Mouse (Mus musculus) liver, adult 2 months (tissue): Measurements from ENCODE around the gene Map3k7cl.

Source experiments
- CTCF ChIP-seq: fragments of 200-500 bp; IDR thresholded peaks from 2 replicates; pipeline ENCODE4 v1.5.1; 2011; ENCODE audit warnings: low read depth, low read length, control low read depth
- POLR2A ChIP-seq: fragments of 200-500 bp; IDR thresholded peaks from 2 replicates; pipeline ENCODE4 v1.6.1; 2011; ENCODE audit warnings: low read length, control low read depth; ENCODE audit not compliant: insufficient read depth; ENCODE audit errors: extremely low read depth

DNA sequence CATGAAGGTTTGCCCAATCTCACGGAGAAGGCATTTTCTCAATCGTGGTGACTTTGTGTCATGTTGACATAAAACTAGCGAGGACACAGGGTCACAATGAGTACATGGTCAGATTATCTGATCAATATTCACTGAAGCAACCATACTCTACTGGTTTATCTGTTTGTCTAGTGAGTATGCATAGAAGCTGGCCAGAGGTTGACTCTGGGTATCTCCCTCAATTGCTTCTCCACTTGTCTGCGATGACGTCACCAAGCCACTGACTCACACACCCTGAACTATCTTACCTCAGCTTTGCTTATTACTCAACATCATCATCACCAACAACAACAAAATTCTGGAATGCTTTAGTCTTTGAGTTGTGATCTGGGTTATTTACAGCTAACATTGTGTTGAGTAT lies 28.9 kb upstream of the Map3k7cl start:
- TF ChIP-seq CTCF (no peak), POLR2A (no peak)
